Mouse (Mus musculus) testis, adult 2 months (tissue): ENCODE measurements around the gene Gpn1. TPM values are rescaled to one million over a fixed set of nuclear protein-coding genes. Genes with fewer than 3 reads are reported as not detected.

Source experiments
- H3K27ac ChIP-seq: fragments of 200-500 bp; 2 replicates; pipeline ENCODE4 v1.5.1; 2012; ENCODE audit warnings: low read depth, low read length; ENCODE audit not compliant: control insufficient read depth, insufficient read depth
- H3K27me3 ChIP-seq: fragments of 200-500 bp; 2 replicates; pipeline ENCODE4 v1.6.1; 2012; ENCODE audit warnings: mild to moderate bottlenecking, low read length, moderate library complexity; ENCODE audit not compliant: control insufficient read depth, insufficient read depth
- H3K36me3 ChIP-seq: fragments of 200-500 bp; 2 replicates; pipeline ENCODE4 v1.6.1; 2012; ENCODE audit warnings: mild to moderate bottlenecking, low read length; ENCODE audit not compliant: control insufficient read depth, insufficient read depth
- H3K4me1 ChIP-seq: fragments of 200-500 bp; 2 replicates; pipeline ENCODE4 v1.6.1; 2012; ENCODE audit warnings: low read length; ENCODE audit not compliant: control insufficient read depth, insufficient read depth
- H3K4me3 ChIP-seq: fragments of 200-500 bp; 2 replicates; pipeline ENCODE4 v1.5.1; 2012; ENCODE audit warnings: low read depth, mild to moderate bottlenecking, low read length, moderate library complexity, mixed read lengths; ENCODE audit not compliant: control insufficient read depth
- CTCF ChIP-seq: fragments of 200-500 bp; IDR thresholded peaks from 2 replicates; pipeline ENCODE4 v1.5.1; 2012; ENCODE audit warnings: low read depth, mild to moderate bottlenecking, inconsistent platforms, low read length, moderate library complexity; ENCODE audit not compliant: control insufficient read depth, insufficient read depth, insufficient replicate concordance
- POLR2A ChIP-seq: fragments of 200-500 bp; IDR thresholded peaks from 2 replicates; pipeline ENCODE4 v1.6.1; 2012; ENCODE audit warnings: low read depth, mild to moderate bottlenecking, inconsistent platforms, low read length, moderate library complexity; ENCODE audit not compliant: control insufficient read depth
- polyA plus RNA-seq: library from polyadenylated mRNA; depleted of rRNA; stranded (reverse); fragments of >200 nt; gene quantifications from 2 replicates; pipeline ENCODE4 v1.2.3, GENCODE M21; 2012; rRNA removed

Gene Gpn1
- polyA plus RNA-seq: 13.3 and 15.7 TPM in 2 replicates

GRCm38 (mm10) chr5:31494513-31495297 lies at the start of gene Gpn1:
Gene Gpn1, plus strand, starts transcription at chr5:31494741.
- no peaks in the 10 kb centered on the region; the same call in 1 of the 2 replicates for H3K36me3 ChIP-seq
- no peaks in the 10 kb centered on the region for H3K27me3 ChIP-seq
- H3K4me3 ChIP-seq: peak within 1 kb of the TSS; percentile 97
- TF ChIP-seq POLR2A (peak; percentile 75), CTCF (no peak)
- peaks cover 8% of the 10 kb centered on the region for H3K4me1 ChIP-seq
- peak within 1 kb of the TSS; percentile 91 for H3K27ac ChIP-seq

- Histone ChIP-seq H3K36me3 (no peaks in the 10 kb centered on the region), H3K4me3 (peak overlapping the region; percentile 94; the same call in 1 of the 2 replicates), H3K27me3 (no peaks in the 10 kb centered on the region), H3K4me1 (peaks cover 3% of the 10 kb centered on the region; the same call in 1 of the 2 replicates), H3K27ac (no peak overlapping the region)
- no peak for TF ChIP-seq POLR2A
- TF ChIP-seq CTCF: no peak
Measured at GRCm38 (mm10) chr5:31451336-31451735, 43.2 kb upstream of the Gpn1 start.

- H3K4me3 ChIP-seq: peak within 1 kb of the TSS; percentile 94
- TF ChIP-seq POLR2A (peak; percentile 74), CTCF (no peak)
- H3K36me3 ChIP-seq: no peaks in the 10 kb centered on the region
- H3K27me3 ChIP-seq: no peaks in the 10 kb centered on the region
- H3K27ac ChIP-seq: peak within 1 kb of the TSS; percentile 54
- H3K4me1 ChIP-seq: peaks cover 3% of the 10 kb centered on the region; the same call in 1 of the 2 replicates
Measured at GRCm38 (mm10) chr5:31451878-31452561, 42.5 kb upstream of the Gpn1 start, which contains the start of gene Zfp512. Gene Zfp512, plus strand, starts transcription at chr5:31452431.

- Histone ChIP-seq H3K27ac (peak overlapping the region; percentile 54), H3K4me1 (peaks cover 3% of the 10 kb centered on the region; the same call in 1 of the 2 replicates), H3K27me3 (no peaks in the 10 kb centered on the region), H3K36me3 (no peaks in the 10 kb centered on the region), H3K4me3 (peak overlapping the region; percentile 94)
- TF ChIP-seq CTCF (no peak), POLR2A (no peak)
Measured at GRCm38 (mm10) chr5:31452562-31452878, 42.0 kb upstream of the Gpn1 start.

- H3K27ac ChIP-seq: no peak overlapping the region
- H3K4me1 ChIP-seq: peaks cover 3% of the 10 kb centered on the region; the same call in 1 of the 2 replicates
- peak overlapping the region; percentile 75 for H3K4me3 ChIP-seq
- no peaks in the 10 kb centered on the region for H3K27me3 ChIP-seq
- TF ChIP-seq CTCF (no peak), POLR2A (no peak)
- no peaks in the 10 kb centered on the region for H3K36me3 ChIP-seq
Measured at GRCm38 (mm10) chr5:31452886-31453410, 41.6 kb upstream of the Gpn1 start.

- no peaks in the 10 kb centered on the region for H3K27me3 ChIP-seq
- H3K27ac ChIP-seq: no peak overlapping the region
- H3K36me3 ChIP-seq: no peaks in the 10 kb centered on the region; the same call in 1 of the 2 replicates
- H3K4me1 ChIP-seq: no peaks in the 10 kb centered on the region
- H3K4me3 ChIP-seq: no peak overlapping the region
- TF ChIP-seq CTCF (no peak), POLR2A (no peak)
Measured at GRCm38 (mm10) chr5:31467798-31468197, 26.7 kb upstream of the Gpn1 start.

- Histone ChIP-seq H3K36me3 (no peaks in the 10 kb centered on the region; the same call in 1 of the 2 replicates), H3K27ac (no peak overlapping the region), H3K4me3 (no peak overlapping the region), H3K27me3 (no peaks in the 10 kb centered on the region), H3K4me1 (no peaks in the 10 kb centered on the region)
- TF ChIP-seq CTCF: no peak
- no peak for TF ChIP-seq POLR2A
Measured at GRCm38 (mm10) chr5:31469711-31470110, 24.8 kb upstream of the Gpn1 start.
